Mouse (Mus musculus) brain, embryonic 14.5 days (tissue): ENCODE results near the gene Gpr146.

Source experiments
- CTCF ChIP-seq: fragments of 200-500 bp; IDR thresholded peaks from 2 replicates; pipeline ENCODE4 v1.5.1; 2012; ENCODE audit warnings: inconsistent platforms, mild to moderate bottlenecking, moderate library complexity, borderline replicate concordance; ENCODE audit not compliant: insufficient read depth, insufficient read length; ENCODE audit errors: extremely low read depth
- POLR2A ChIP-seq: fragments of 200-500 bp; IDR thresholded peaks from 2 replicates; pipeline ENCODE4 v1.6.1; 2012; ENCODE audit warnings: mild to moderate bottlenecking, inconsistent platforms, borderline replicate concordance; ENCODE audit not compliant: poor library complexity, insufficient read depth, insufficient read length, severe bottlenecking; ENCODE audit errors: extremely low read depth

GRCm38 (mm10) chr5:139393197-139393588 is 15.7 kb downstream of the Gpr146 start:
- no peak for TF ChIP-seq POLR2A
- no peak for TF ChIP-seq CTCF
